Mouse (Mus musculus) kidney, adult 2 months (tissue): ENCODE data around the gene Hhatl. TPM values are rescaled to one million over a fixed set of nuclear protein-coding genes. Genes with fewer than 3 reads are reported as not detected.

Source experiments
- DNase-seq: peaks from one replicate; pipeline ENCODE4 v3.0.0; 2021
- H3K27ac ChIP-seq: fragments of 200-500 bp; 2 replicates; pipeline ENCODE4 v1.5.1; 2012; ENCODE audit warnings: low read depth, low read length, control low read depth, inconsistent platforms; ENCODE audit not compliant: insufficient read depth
- H3K27me3 ChIP-seq: fragments of 200-500 bp; replicated peaks from 2 replicates; pipeline ENCODE4 v1.6.1; 2012; ENCODE audit warnings: mild to moderate bottlenecking, moderate library complexity, low read length, inconsistent platforms; ENCODE audit not compliant: control insufficient read depth, insufficient read depth
- H3K36me3 ChIP-seq: fragments of 200-500 bp; 2 replicates; pipeline ENCODE4 v1.6.1; 2012; ENCODE audit warnings: mild to moderate bottlenecking, moderate library complexity, low read length, inconsistent platforms; ENCODE audit not compliant: control insufficient read depth, insufficient read depth
- H3K4me1 ChIP-seq: fragments of 200-500 bp; 2 replicates; pipeline ENCODE4 v1.6.1; 2011; ENCODE audit warnings: low read length; ENCODE audit not compliant: control insufficient read depth, insufficient read depth
- H3K4me3 ChIP-seq: fragments of 200-500 bp; 2 replicates; pipeline ENCODE4 v1.5.1; 2011; ENCODE audit warnings: mild to moderate bottlenecking, low read depth, low read length, control low read depth; ENCODE audit not compliant: insufficient read depth
- CTCF ChIP-seq: fragments of 200-500 bp; conservative IDR thresholded peaks from 2 replicates; pipeline ENCODE4 v1.5.1; 2011; ENCODE audit warnings: low read depth, mild to moderate bottlenecking, control low read depth, low read length, moderate library complexity, mixed read lengths; ENCODE audit not compliant: insufficient read depth, insufficient read length
- POLR2A ChIP-seq: fragments of 200-500 bp; IDR thresholded peaks from one replicate; pipeline ENCODE4 v1.6.1; 2011; ENCODE audit warnings: low read depth, low read length, control low read depth
- WGBS: fragments of 180-500 bp; shearing (Covaris S2); methylation state at CpG from one replicate; pipeline ENCODE4 v1.1.7; 2018; 5-methylcytosine and 5-hydroxymethylcytosine counted together
- polyA plus RNA-seq: library from polyadenylated mRNA; depleted of rRNA; stranded (reverse); fragments of >200 nt; gene quantifications from 2 replicates; pipeline ENCODE4 v1.2.3, GENCODE M21; 2012; rRNA removed

The Hhatl gene
- polyA plus RNA-seq = 19.1 and 22.5 TPM in 2 replicates

DNA sequence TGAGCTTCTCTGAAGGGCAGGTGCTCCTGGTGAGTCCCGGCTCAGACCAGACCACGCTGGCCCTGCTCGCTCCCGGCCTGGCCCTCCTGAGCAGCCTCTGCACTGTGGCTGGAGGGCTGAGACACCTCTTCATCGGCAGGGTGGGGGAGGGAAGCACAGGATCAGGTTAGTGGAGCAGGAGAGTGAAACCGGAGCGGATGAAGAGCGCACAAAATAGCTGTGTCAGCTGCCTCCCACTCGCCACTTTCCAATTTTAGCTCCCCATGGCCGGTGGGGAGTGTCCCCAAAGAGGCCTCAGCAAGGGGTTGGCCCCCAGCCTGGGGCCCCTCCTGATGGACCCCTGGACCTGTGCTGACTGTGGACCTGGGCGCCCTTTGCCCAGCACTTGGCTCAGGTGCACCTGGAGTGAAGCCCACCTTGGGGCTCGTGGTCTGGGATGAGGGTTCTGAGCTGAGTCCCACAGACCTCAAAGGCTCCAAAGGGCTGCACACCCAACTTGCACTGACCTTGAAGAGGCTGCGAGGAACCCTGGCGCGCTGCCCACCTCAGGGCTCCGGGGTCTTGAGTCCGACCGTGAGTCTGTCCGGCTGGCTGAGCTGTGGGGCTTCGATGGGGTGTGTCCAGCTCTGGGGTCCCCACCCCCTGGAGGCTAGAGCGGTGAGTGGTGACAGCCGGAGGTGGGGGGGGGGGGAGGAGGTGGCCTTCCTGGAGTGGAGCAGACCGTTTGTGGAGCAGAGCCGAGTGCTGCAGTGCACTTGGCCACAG is at the start of gene Hhatl:
TSS of gene Hhatl (minus strand) at position 751 of the 765 bp plus-strand sequence.
- peak within 1 kb of the TSS; percentile 11 for H3K4me3 ChIP-seq
- H3K27ac ChIP-seq = 0 out of 2 replicates have a peak within 1 kb of the TSS, but pooled peaks have one; percentile 2
- 29% methylated on average over 24 of the region's 24 CpGs for WGBS
- H3K27me3 ChIP-seq = no peaks in the 10 kb centered on the region
- DNase-seq = peak; percentile 46
- no peaks in the 10 kb centered on the region for H3K36me3 ChIP-seq
- no peaks in the 10 kb centered on the region for H3K4me1 ChIP-seq
- TF ChIP-seq POLR2A = no peak
- no peak for TF ChIP-seq CTCF

DNA sequence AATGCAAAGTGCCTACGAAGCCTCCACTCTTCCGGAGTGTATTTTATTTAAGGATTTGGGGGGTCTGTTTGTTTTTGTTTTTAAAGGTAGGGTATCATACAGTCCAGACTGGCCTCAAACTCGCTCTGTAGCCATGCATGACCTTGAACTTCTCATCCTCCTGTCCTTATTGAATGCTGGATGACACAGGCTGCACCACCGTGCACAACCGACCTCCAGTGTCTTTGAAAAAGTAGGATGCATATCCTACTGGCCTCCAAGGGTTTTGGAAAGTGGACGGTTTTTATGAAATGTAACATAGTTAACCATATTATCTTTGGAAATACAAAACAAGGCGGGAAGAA is 47.3 kb upstream of the Hhatl start:
- TF ChIP-seq CTCF = no peak
- no peak for TF ChIP-seq POLR2A
- Histone ChIP-seq H3K36me3 (no peaks in the 10 kb centered on the region), H3K27me3 (no peaks in the 10 kb centered on the region), H3K4me1 (0 out of 2 replicates have a peak, but pooled peaks cover 3% of the 10 kb centered on the region), H3K27ac (no peak overlapping the region), H3K4me3 (peak overlapping the region; percentile 43)
- 42% methylated on average over 7 of the region's 7 CpGs for WGBS
- no peak for DNase-seq

DNA sequence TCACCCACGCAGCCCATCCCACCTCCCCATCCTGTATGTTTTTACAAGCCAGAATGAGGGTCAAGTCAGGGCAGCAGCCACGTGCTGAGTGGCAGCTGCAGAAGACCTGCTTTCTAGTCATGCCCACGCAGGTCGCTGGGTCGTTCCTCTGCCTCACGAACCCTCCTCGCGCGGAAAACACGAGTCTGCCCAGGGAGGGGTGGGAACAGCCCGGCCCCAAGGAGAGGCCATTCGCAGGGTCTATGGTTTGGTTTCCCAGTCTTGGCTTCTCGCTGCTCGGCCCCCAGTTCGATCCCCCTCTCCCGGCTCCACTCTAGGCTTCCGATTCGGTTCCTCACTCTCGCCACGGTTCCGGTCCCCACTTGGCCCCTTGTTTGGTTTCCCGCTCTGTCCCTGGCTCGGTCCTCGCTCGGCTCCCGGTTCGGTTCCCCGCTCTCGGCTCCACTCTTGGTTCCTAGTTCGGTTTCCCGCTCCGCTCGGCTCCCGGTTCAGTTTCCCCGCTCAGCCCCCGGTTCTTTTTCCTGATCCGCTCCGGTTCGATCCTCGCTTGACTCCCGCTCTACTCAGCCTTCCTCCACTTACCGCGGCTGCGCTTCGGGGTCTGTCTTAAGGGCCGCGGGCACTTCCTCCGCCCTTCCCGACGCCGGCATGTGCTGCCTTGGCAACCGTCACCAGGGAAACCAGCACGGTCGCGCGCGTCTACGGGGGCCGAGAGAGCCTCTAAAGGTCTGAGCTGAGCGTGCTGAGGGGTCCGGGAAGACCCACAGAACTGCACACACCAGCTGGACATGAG is 46.7 kb upstream of the Hhatl start, which contains the start of gene Ccdc13:
TSS of gene Ccdc13 (minus strand) at position 633 of the 793 bp plus-strand sequence.
- no peak within 1 kb of the TSS for H3K27ac ChIP-seq
- WGBS = 11% methylated on average over 61 of the region's 61 CpGs
- 0 out of 2 replicates have a peak, but pooled peaks cover 3% of the 10 kb centered on the region for H3K4me1 ChIP-seq
- peak; percentile 64 for DNase-seq
- H3K27me3 ChIP-seq = no peaks in the 10 kb centered on the region
- H3K4me3 ChIP-seq = peak within 1 kb of the TSS; percentile 43
- H3K36me3 ChIP-seq = no peaks in the 10 kb centered on the region
- no peak for TF ChIP-seq POLR2A
- no peak for TF ChIP-seq CTCF

DNA sequence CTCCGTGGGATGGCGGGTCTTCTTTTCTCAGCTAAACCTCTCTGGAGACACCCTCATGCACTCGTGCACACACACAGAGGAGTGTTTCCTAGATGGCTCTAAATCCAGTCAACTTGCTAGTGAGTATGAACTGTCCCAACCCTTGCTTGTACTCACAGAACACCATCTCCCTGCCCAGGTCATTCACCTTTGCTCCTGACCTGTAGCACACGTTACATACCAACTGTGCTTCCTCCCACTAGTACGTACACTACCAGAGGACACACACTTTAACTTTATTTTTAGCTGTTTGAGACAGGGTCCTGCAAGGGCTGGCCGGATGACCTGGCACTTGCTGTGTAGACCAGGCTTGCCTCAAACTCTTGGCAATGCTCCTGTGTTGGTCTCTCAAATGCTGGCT is 45.7 kb upstream of the Hhatl start:
- TF ChIP-seq POLR2A (no peak), CTCF (no peak)
- no peak overlapping the region for H3K27ac ChIP-seq

GRCm38 (mm10) chr9:121833825-121834224 is 41.5 kb upstream of the Hhatl start:
- Histone ChIP-seq H3K27me3 (no peaks in the 10 kb centered on the region), H3K36me3 (no peaks in the 10 kb centered on the region), H3K4me3 (no peak overlapping the region), H3K27ac (no peak overlapping the region), H3K4me1 (no peaks in the 10 kb centered on the region)
- DNase-seq = no peak
- TF ChIP-seq CTCF = no peak
- TF ChIP-seq POLR2A = no peak
- WGBS = 85% methylated on average over 11 of the region's 11 CpGs

More for the DNA sequence above, 45.7 kb upstream of the Hhatl start:
- no peaks in the 10 kb centered on the region for H3K27me3 ChIP-seq
- H3K36me3 ChIP-seq = no peaks in the 10 kb centered on the region
- 0 out of 2 replicates have a peak, but pooled peaks cover 3% of the 10 kb centered on the region for H3K4me1 ChIP-seq
- no peak overlapping the region for H3K4me3 ChIP-seq
- DNase-seq = no peak
- 83% methylated on average over 6 of the region's 6 CpGs for WGBS

GRCm38 (mm10) chr9:121830956-121831293 is 38.6 kb upstream of the Hhatl start:
- H3K4me1 ChIP-seq = no peaks in the 10 kb centered on the region
- H3K36me3 ChIP-seq = no peaks in the 10 kb centered on the region
- H3K27me3 ChIP-seq = no peaks in the 10 kb centered on the region
- TF ChIP-seq CTCF = peak; percentile 69
- no peak for TF ChIP-seq POLR2A
- H3K27ac ChIP-seq = no peak overlapping the region
- 25% methylated on average over 6 of the region's 6 CpGs for WGBS
- DNase-seq = peak; percentile 80
- no peak overlapping the region for H3K4me3 ChIP-seq
